Comparison of ENCODE assay signal across 8 mouse cellular contexts in the genomic region with DNA sequence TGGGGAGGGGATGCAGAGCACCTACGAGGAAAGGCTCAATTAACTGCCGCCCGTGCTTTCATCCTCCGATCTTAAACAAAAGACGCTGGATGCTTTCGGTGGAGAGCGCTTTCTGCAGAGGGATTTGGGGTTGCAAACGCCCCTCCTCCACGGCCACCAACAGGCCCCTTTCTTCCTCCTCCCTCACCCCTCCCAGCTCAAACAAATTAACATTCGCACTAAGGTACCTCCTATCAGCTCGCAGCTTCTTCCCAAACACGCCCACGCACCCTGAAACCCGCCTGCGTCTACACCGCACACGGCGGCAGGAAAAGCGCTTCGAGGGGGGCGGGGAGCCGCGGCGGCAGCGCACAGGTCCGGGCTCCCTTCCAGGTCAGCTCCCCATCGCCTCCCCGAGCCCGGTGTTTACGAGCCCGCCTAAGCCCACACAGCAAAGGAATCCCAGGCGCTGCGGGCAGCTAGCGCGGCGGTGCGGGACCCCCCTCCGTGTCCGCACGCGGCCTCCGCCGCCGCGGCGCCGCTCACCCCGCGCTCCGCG. TPM values are rescaled to one million over a fixed set of nuclear protein-coding genes. Genes with fewer than 3 reads are reported as not detected.
DNase-seq lines count a peak whose midpoint lies in the region; ATAC-seq and TF ChIP-seq lines count a peak whose summit lies in the region.

No protein-coding gene starts in this region.

- H3K9ac ChIP-seq in forebrain, postnatal 0 days = peak overlapping the region; percentile 89
- H3K9ac ChIP-seq in hindbrain, embryonic 12.5 days = peak overlapping the region; percentile 94

- peak overlapping the region; percentile 82 for H3K4me2 ChIP-seq in forebrain, postnatal 0 days (ENCODE audit: low read depth)
- H3K4me2 ChIP-seq in hindbrain, embryonic 12.5 days (replicated peaks) = peak overlapping the region; percentile 76

- H3K9me3 ChIP-seq in G1E (replicated peaks) = peaks cover 13% of the 10 kb centered on the region
- H3K9me3 ChIP-seq in forebrain, postnatal 0 days (ENCODE audit: low read length) = no peaks in the 10 kb centered on the region
- H3K9me3 ChIP-seq in hindbrain, embryonic 12.5 days (replicated peaks) = no peaks in the 10 kb centered on the region

- peaks cover 11% of the 10 kb centered on the region; the same call in 1 of the 2 replicates for H3K27me3 ChIP-seq in G1E (ENCODE audit: insufficient read depth, low read length)
- no peaks in the 10 kb centered on the region for H3K27me3 ChIP-seq in forebrain, postnatal 0 days (ENCODE audit: insufficient read depth, low read length)
- H3K27me3 ChIP-seq in hindbrain, embryonic 12.5 days = no peaks in the 10 kb centered on the region

- DNase-seq in G1E (ENCODE audit: low spot score) = peak; percentile 41
- DNase-seq in cerebellum, adult 11 months = peak; percentile 71
- DNase-seq in forebrain, postnatal 0 days = peak; percentile 92
- DNase-seq in layer of hippocampus, postnatal 25 days (ENCODE audit: extremely low spot score in 1 of 2, low spot score in 1 of 2) = peak; percentile 64 to 70
- DNase-seq in lung, postnatal 14 days = peak; percentile 63
- peak; percentile 78 for DNase-seq in retina, embryonic 14.5 days (ENCODE audit: low spot score)
- DNase-seq in thymus, postnatal 36 days = peak; percentile 90 to 94

- WGBS in forebrain, postnatal 0 days = 3% methylated on average over 38 of the region's 51 CpGs
- under 1% methylated on average over 50 of the region's 51 CpGs for WGBS in hindbrain, embryonic 12.5 days

- H3K4me3 ChIP-seq in G1E (ENCODE audit: low read depth, low read length) = peak overlapping the region; percentile 77
- H3K4me3 ChIP-seq in forebrain, postnatal 0 days (ENCODE audit: low read depth, low read length) = peak overlapping the region; percentile 96
- H3K4me3 ChIP-seq in hindbrain, embryonic 12.5 days = peak overlapping the region; percentile 97

- ATAC-seq in G1E (ENCODE audit: extremely low read depth, insufficient number of reproducible peaks, low FRiP score, poor library complexity, severe bottlenecking) = peak; percentile 83
- ATAC-seq in forebrain, postnatal 0 days = peak; percentile 91
- ATAC-seq in hindbrain, embryonic 12.5 days (ENCODE audit: low FRiP score) = peak; percentile 82

- TF ChIP-seq CTCF in G1E (IDR thresholded peaks at IDR 0.05; ENCODE audit: low read depth, low read length) = no peak
- TF ChIP-seq CTCF in forebrain, postnatal 0 days (IDR thresholded peaks at IDR 0.05; ENCODE audit: low read depth) = no peak

- H3K36me3 ChIP-seq in G1E (replicated peaks) = no peaks in the 10 kb centered on the region
- no peaks in the 10 kb centered on the region for H3K36me3 ChIP-seq in forebrain, postnatal 0 days (ENCODE audit: insufficient read depth)
- H3K36me3 ChIP-seq in hindbrain, embryonic 12.5 days = no peaks in the 10 kb centered on the region

- peaks cover 21% of the 10 kb centered on the region for H3K4me1 ChIP-seq in G1E (ENCODE audit: insufficient read depth, low read depth, low read length)
- peaks cover 13% of the 10 kb centered on the region; the same call in 1 of the 2 replicates for H3K4me1 ChIP-seq in forebrain, postnatal 0 days (ENCODE audit: insufficient read depth)
- peaks cover 18% of the 10 kb centered on the region for H3K4me1 ChIP-seq in hindbrain, embryonic 12.5 days

- H3K27ac ChIP-seq in forebrain, postnatal 0 days (ENCODE audit: low read depth, low read length) = peak overlapping the region; percentile 97
- H3K27ac ChIP-seq in hindbrain, embryonic 12.5 days = peak overlapping the region; percentile 99

RNA-seq across cellular contexts. Expression of a gene that starts 0.7 kb away (rescaled TPM):
- 12.4 and 24.2 TPM in 2 replicates for total RNA-seq in G1E (2014; fragmentation: Nextera tagmentation)
- 24.5 and 32.2 TPM in 2 replicates for total RNA-seq in G1E (2017)
- polyA plus RNA-seq in G1E (2012) = 9.3 and 9.8 TPM in 2 replicates
- 94.9 and 101 TPM in 2 replicates for total RNA-seq in forebrain, postnatal 0 days (2014; rRNA removed)
- polyA plus RNA-seq in forebrain, postnatal 0 days (2015; fragmentation: Nextera tagmentation; extraction: Ambion mirVana) = 59.7 and 85.9 TPM in 2 replicates
- 123 and 132 TPM in 2 replicates for polyA plus RNA-seq in hindbrain, embryonic 12.5 days (2016; fragmentation: Nextera tagmentation; extraction: Ambion mirVana)
- total RNA-seq in layer of hippocampus, postnatal 25 days (2021) = 10 to 100 TPM; 64.5 to 69.2 TPM

Comparison
In these comparisons a context has a peak if more than half of its experiments do, and no peak if none do; other contexts are left out.
1. Peak in every context shown above with its lines: DNase-seq, ATAC-seq, H3K4me3 ChIP-seq and H3K27ac ChIP-seq.
2. DNase-seq: peak in every context shown above with its lines; median percentile 92 in forebrain, postnatal 0 days; 92 in thymus, postnatal 36 days; 78 in retina, embryonic 14.5 days; 71 in cerebellum, adult 11 months; 67 in layer of hippocampus, postnatal 25 days; 63 in lung, postnatal 14 days; 41 in G1E.